Mouse (Mus musculus): ENCODE results near the gene Lrmda. TPM values are rescaled to one million over a fixed set of nuclear protein-coding genes. Genes with fewer than 3 reads are reported as not detected.
A peak's percentile ranks its signal among the peaks of the same experiment; 100 is the strongest.

Lrmda gene
- polyA plus RNA-seq, 1 experiment from 2014 or later = 0.33 TPM

GRCm38 (mm10) chr14:22256274-22256673 is 236.8 kb downstream of the Lrmda start:
- Histone ChIP-seq H3K4me1 (peaks cover 29% of the 10 kb centered on the region), H3K27ac (no peak overlapping the region), H3K27me3 (replicated peaks) (no peaks in the 10 kb centered on the region), H3K9ac (no peak overlapping the region), H3K4me3 (no peak overlapping the region), H3K9me3 (no peaks in the 10 kb centered on the region), H3K4me2 (replicated peaks) (no peak overlapping the region), H3K36me3 (no peaks in the 10 kb centered on the region)
- ATAC-seq (ENCODE audit: low FRiP score, low read depth) = no peak
- WGBS = 92% methylated on average over 12 of the region's 12 CpGs

- peak; percentile 61; the same call in 1 of the 2 replicates for ATAC-seq (ENCODE audit: low FRiP score, low read depth)
- Histone ChIP-seq H3K4me2 (replicated peaks) (peak overlapping the region; percentile 24; the same call in 1 of the 2 replicates), H3K9ac (peak overlapping the region; percentile 30; the same call in 1 of the 2 replicates), H3K9me3 (no peaks in the 10 kb centered on the region), H3K4me1 (peaks cover 29% of the 10 kb centered on the region), H3K4me3 (no peak overlapping the region), H3K27me3 (replicated peaks) (no peaks in the 10 kb centered on the region), H3K27ac (0 out of 2 replicates have a peak overlapping the region, but pooled peaks have one; percentile 5), H3K36me3 (no peaks in the 10 kb centered on the region)
- 19% methylated on average over 10 of the region's 10 CpGs for WGBS
Observed at GRCm38 (mm10) chr14:22259376-22260032, 240.0 kb downstream of the Lrmda start.

GRCm38 (mm10) chr14:22260033-22260419 is 240.5 kb downstream of the Lrmda start:
- WGBS = 65% methylated on average over 5 of the region's 5 CpGs
- H3K27ac ChIP-seq = no peak overlapping the region
- peaks cover 27% of the 10 kb centered on the region for H3K4me1 ChIP-seq
- no peak overlapping the region for H3K4me3 ChIP-seq
- H3K36me3 ChIP-seq = no peaks in the 10 kb centered on the region
- no peak overlapping the region for H3K4me2 ChIP-seq (replicated peaks)
- ATAC-seq (ENCODE audit: low FRiP score, low read depth) = no peak
- no peaks in the 10 kb centered on the region for H3K9me3 ChIP-seq
- no peaks in the 10 kb centered on the region for H3K27me3 ChIP-seq (replicated peaks)
- H3K9ac ChIP-seq = no peak overlapping the region

- no peak overlapping the region for H3K9ac ChIP-seq
- H3K4me3 ChIP-seq = no peak overlapping the region
- H3K27me3 ChIP-seq (replicated peaks) = no peaks in the 10 kb centered on the region
- no peaks in the 10 kb centered on the region for H3K9me3 ChIP-seq
- ATAC-seq (ENCODE audit: low FRiP score, low read depth) = no peak
- H3K36me3 ChIP-seq = no peaks in the 10 kb centered on the region
- H3K4me1 ChIP-seq = no peaks in the 10 kb centered on the region; the same call in 1 of the 2 replicates
- 87% methylated on average over 4 of the region's 4 CpGs for WGBS
- no peak overlapping the region for H3K4me2 ChIP-seq (replicated peaks)
- no peak overlapping the region for H3K27ac ChIP-seq
Observed at GRCm38 (mm10) chr14:22265229-22265905, 245.9 kb downstream of the Lrmda start.

- Histone ChIP-seq H3K36me3 (no peaks in the 10 kb centered on the region), H3K4me1 (peaks cover 6% of the 10 kb centered on the region; the same call in 1 of the 2 replicates), H3K27me3 (replicated peaks) (no peaks in the 10 kb centered on the region), H3K4me3 (no peak overlapping the region), H3K4me2 (replicated peaks) (no peak overlapping the region), H3K9ac (no peak overlapping the region), H3K9me3 (no peaks in the 10 kb centered on the region), H3K27ac (no peak overlapping the region)
- 87% methylated on average over 9 of the region's 9 CpGs for WGBS
- ATAC-seq (ENCODE audit: low FRiP score, low read depth) = no peak
Observed at GRCm38 (mm10) chr14:22269812-22270211, 250.3 kb downstream of the Lrmda start.

- H3K9ac ChIP-seq = no peak overlapping the region
- H3K27ac ChIP-seq = no peak overlapping the region
- no peaks in the 10 kb centered on the region for H3K36me3 ChIP-seq
- H3K4me3 ChIP-seq = no peak overlapping the region
- H3K9me3 ChIP-seq = no peaks in the 10 kb centered on the region
- WGBS = 93% methylated on average over 5 of the region's 5 CpGs
- H3K4me1 ChIP-seq = peaks cover 5% of the 10 kb centered on the region; the same call in 1 of the 2 replicates
- no peak overlapping the region for H3K4me2 ChIP-seq (replicated peaks)
- ATAC-seq (ENCODE audit: low FRiP score, low read depth) = no peak
- no peaks in the 10 kb centered on the region for H3K27me3 ChIP-seq (replicated peaks)
Observed at GRCm38 (mm10) chr14:22278053-22278452, 258.5 kb downstream of the Lrmda start.

- H3K4me3 ChIP-seq = no peak overlapping the region
- H3K4me1 ChIP-seq = peaks cover 7% of the 10 kb centered on the region; the same call in 1 of the 2 replicates
- H3K4me2 ChIP-seq (replicated peaks) = no peak overlapping the region
- H3K9me3 ChIP-seq = no peaks in the 10 kb centered on the region
- H3K9ac ChIP-seq = no peak overlapping the region
- 84% methylated on average over 4 of the region's 4 CpGs for WGBS
- no peaks in the 10 kb centered on the region for H3K27me3 ChIP-seq (replicated peaks)
- no peak overlapping the region for H3K27ac ChIP-seq
- H3K36me3 ChIP-seq = no peaks in the 10 kb centered on the region
- no peak for ATAC-seq (ENCODE audit: low FRiP score, low read depth)
Observed at GRCm38 (mm10) chr14:22279591-22279990, 260.1 kb downstream of the Lrmda start.

- H3K4me1 ChIP-seq = peaks cover 8% of the 10 kb centered on the region; the same call in 1 of the 2 replicates
- H3K9me3 ChIP-seq = no peaks in the 10 kb centered on the region
- H3K4me3 ChIP-seq = no peak overlapping the region
- WGBS = 63% methylated on average over 7 of the region's 7 CpGs
- H3K27ac ChIP-seq = no peak overlapping the region
- no peak for ATAC-seq (ENCODE audit: low FRiP score, low read depth)
- no peak overlapping the region for H3K4me2 ChIP-seq (replicated peaks)
- H3K36me3 ChIP-seq = no peaks in the 10 kb centered on the region
- no peaks in the 10 kb centered on the region for H3K27me3 ChIP-seq (replicated peaks)
- H3K9ac ChIP-seq = no peak overlapping the region
Observed at GRCm38 (mm10) chr14:22281630-22282029, 262.1 kb downstream of the Lrmda start.

GRCm38 (mm10) chr14:22282847-22283246 is 263.3 kb downstream of the Lrmda start:
- peaks cover 8% of the 10 kb centered on the region; the same call in 1 of the 2 replicates for H3K4me1 ChIP-seq
- no peak overlapping the region for H3K27ac ChIP-seq
- H3K9me3 ChIP-seq = no peaks in the 10 kb centered on the region
- WGBS = 55% methylated on average over 6 of the region's 6 CpGs
- ATAC-seq (ENCODE audit: low FRiP score, low read depth) = no peak
- H3K36me3 ChIP-seq = no peaks in the 10 kb centered on the region
- no peak overlapping the region for H3K9ac ChIP-seq
- H3K4me2 ChIP-seq (replicated peaks) = no peak overlapping the region
- H3K4me3 ChIP-seq = no peak overlapping the region
- H3K27me3 ChIP-seq (replicated peaks) = no peaks in the 10 kb centered on the region

GRCm38 (mm10) chr14:22283722-22284121 is 264.2 kb downstream of the Lrmda start:
- H3K27me3 ChIP-seq (replicated peaks) = no peaks in the 10 kb centered on the region
- no peak overlapping the region for H3K9ac ChIP-seq
- 70% methylated on average over 2 of the region's 2 CpGs for WGBS
- H3K27ac ChIP-seq = no peak overlapping the region
- H3K4me1 ChIP-seq = peaks cover 8% of the 10 kb centered on the region; the same call in 1 of the 2 replicates
- no peaks in the 10 kb centered on the region for H3K9me3 ChIP-seq
- H3K36me3 ChIP-seq = no peaks in the 10 kb centered on the region
- ATAC-seq (ENCODE audit: low FRiP score, low read depth) = no peak
- no peak overlapping the region for H3K4me2 ChIP-seq (replicated peaks)
- H3K4me3 ChIP-seq = no peak overlapping the region

- Histone ChIP-seq H3K9ac (no peak overlapping the region), H3K27ac (no peak overlapping the region), H3K9me3 (no peaks in the 10 kb centered on the region), H3K4me3 (no peak overlapping the region), H3K36me3 (no peaks in the 10 kb centered on the region), H3K27me3 (replicated peaks) (no peaks in the 10 kb centered on the region), H3K4me1 (peaks cover 8% of the 10 kb centered on the region; the same call in 1 of the 2 replicates), H3K4me2 (replicated peaks) (no peak overlapping the region)
- no peak for ATAC-seq (ENCODE audit: low FRiP score, low read depth)
- WGBS = 60% methylated on average over 15 of the region's 15 CpGs
Observed at GRCm38 (mm10) chr14:22284823-22285517, 265.5 kb downstream of the Lrmda start.

- no peaks in the 10 kb centered on the region for H3K27me3 ChIP-seq (replicated peaks)
- H3K4me3 ChIP-seq = no peak overlapping the region
- no peak for ATAC-seq (ENCODE audit: low FRiP score, low read depth)
- peaks cover 8% of the 10 kb centered on the region; the same call in 1 of the 2 replicates for H3K4me1 ChIP-seq
- no peak overlapping the region for H3K27ac ChIP-seq
- no peaks in the 10 kb centered on the region for H3K9me3 ChIP-seq
- no peaks in the 10 kb centered on the region for H3K36me3 ChIP-seq
- H3K9ac ChIP-seq = no peak overlapping the region
- 63% methylated on average over 4 of the region's 4 CpGs for WGBS
- no peak overlapping the region for H3K4me2 ChIP-seq (replicated peaks)
Observed at GRCm38 (mm10) chr14:22285826-22286225, 266.3 kb downstream of the Lrmda start.
